Mouse (Mus musculus) intestine, embryonic 14.5 days (tissue): ENCODE measurements at regions not wholly inside any gene's neighbourhood (a gene's known extent, or its start where the extent isn't known, plus 50 kb on each side); places are given as distances from the start of the nearest gene placed in this dataset.

Source experiments
- ATAC-seq: fragments of 200-750 bp; cut with Nextera tagmentation; replicated peaks from 2 replicates; pipeline ENCODE4 v1.8.0; 2017; ENCODE audit warnings: low read depth, moderate number of reproducible peaks, moderate TSS enrichment, moderate library complexity; ENCODE audit not compliant: low FRiP score, low TSS enrichment
- DNase-seq: peaks from one replicate; pipeline ENCODE4 v3.0.0-alpha.2; 2018; ENCODE audit warnings: low spot score
- H3K27ac ChIP-seq: fragments of 300-500 bp; sonication (generic); 2 replicates; pipeline ENCODE4 v1.5.1; 2014; ENCODE audit warnings: low read depth, mild to moderate bottlenecking, control low read depth
- H3K27me3 ChIP-seq: fragments of 300-500 bp; sonication (generic); replicated peaks from 2 replicates; pipeline ENCODE4 v1.6.1; 2014; ENCODE audit warnings: low read length, control low read depth; ENCODE audit not compliant: control insufficient read depth, insufficient read depth
- H3K36me3 ChIP-seq: fragments of 300-500 bp; sonication (generic); 2 replicates; pipeline ENCODE4 v1.6.1; 2014; ENCODE audit warnings: low read length, control low read depth; ENCODE audit not compliant: control insufficient read depth, insufficient read depth
- H3K4me1 ChIP-seq: fragments of 300-500 bp; sonication (generic); replicated peaks from 2 replicates; pipeline ENCODE4 v1.6.1; 2014; ENCODE audit warnings: low read length, control low read depth, mixed read lengths; ENCODE audit not compliant: control insufficient read depth, insufficient read depth
- H3K4me2 ChIP-seq: fragments of 300-500 bp; sonication (generic); 2 replicates; pipeline ENCODE4 v1.6.1; 2014; ENCODE audit warnings: low read length
- H3K4me3 ChIP-seq: fragments of 300-500 bp; sonication (generic); 2 replicates; pipeline ENCODE4 v1.5.1; 2014; ENCODE audit warnings: low read depth, low read length, control low read depth, mixed read lengths
- H3K9ac ChIP-seq: fragments of 300-500 bp; sonication (generic); 2 replicates; pipeline ENCODE4 v1.6.1; 2014; ENCODE audit warnings: mild to moderate bottlenecking, low read length
- H3K9me3 ChIP-seq: fragments of 300-500 bp; sonication (generic); 2 replicates; pipeline ENCODE4 v1.6.1; 2016; ENCODE audit warnings: low read length, control low read depth; ENCODE audit not compliant: control insufficient read depth
- whole genome bisulfite sequencing: fragments of 180-500 bp; shearing (Covaris S2); extraction: QIAGEN DNeasy Blood & Tissue Kit; methylation state at CpG from one replicate; pipeline ENCODE4 v1.1.7; 2014; 5-methylcytosine and 5-hydroxymethylcytosine counted together

GRCm38 (mm10) chr1:70967701-70968100, 135.2 kb downstream of the Bard1 start:
- WGBS: 97% methylated on average over 3 of the region's 3 CpGs
- ATAC-seq (no peak), DNase-seq (no peak)
- H3K4me1 ChIP-seq: no peaks in the 10 kb centered on the region
- no peak overlapping the region for H3K9ac ChIP-seq
- no peaks in the 10 kb centered on the region for H3K27me3 ChIP-seq
- H3K4me2 ChIP-seq: no peak overlapping the region
- H3K4me3 ChIP-seq: no peak overlapping the region
- H3K9me3 ChIP-seq: no peaks in the 10 kb centered on the region
- no peaks in the 10 kb centered on the region for H3K36me3 ChIP-seq
- H3K27ac ChIP-seq: no peak overlapping the region

GRCm38 (mm10) chr1:70964016-70964415, 138.9 kb downstream of the Bard1 start:
- H3K9ac ChIP-seq: no peak overlapping the region
- no peaks in the 10 kb centered on the region for H3K27me3 ChIP-seq
- H3K36me3 ChIP-seq: no peaks in the 10 kb centered on the region
- no peak overlapping the region for H3K27ac ChIP-seq
- no peaks in the 10 kb centered on the region for H3K9me3 ChIP-seq
- ATAC-seq (no peak), DNase-seq (no peak)
- H3K4me3 ChIP-seq: no peak overlapping the region
- WGBS: 57% methylated on average over 1 of the region's 1 CpGs
- H3K4me2 ChIP-seq: no peak overlapping the region
- no peaks in the 10 kb centered on the region for H3K4me1 ChIP-seq

- H3K4me1 ChIP-seq: no peaks in the 10 kb centered on the region
- ATAC-seq (no peak), DNase-seq (no peak)
- WGBS: 56% methylated on average over 3 of the region's 3 CpGs
- no peaks in the 10 kb centered on the region for H3K27me3 ChIP-seq
- no peaks in the 10 kb centered on the region for H3K36me3 ChIP-seq
- no peak overlapping the region for H3K4me3 ChIP-seq
- peak overlapping the region; percentile 27; the same call in 1 of the 2 replicates for H3K27ac ChIP-seq
- H3K4me2 ChIP-seq: no peak overlapping the region
- no peak overlapping the region for H3K9ac ChIP-seq
- H3K9me3 ChIP-seq: no peaks in the 10 kb centered on the region
These were observed 156.4 kb downstream of the Bard1 start for GRCm38 (mm10) chr1:70946564-70946963.
